Comparison of ENCODE assay signal across 8 mouse cellular contexts in genomic region chr3:103575893-103576641, GRCm38 (mm10). TPM values are rescaled to one million over a fixed set of nuclear protein-coding genes. Genes with fewer than 3 reads are reported as not detected.
DNase-seq lines count a peak whose midpoint lies in the region; ATAC-seq and TF ChIP-seq lines count a peak whose summit lies in the region.

No protein-coding gene starts in this region.

- H3K27me3 ChIP-seq in heart, embryonic 11.5 days (ENCODE audit: control insufficient read depth, insufficient read depth, low read length), result peaks cover 78% of the 10 kb centered on the region
- H3K27me3 ChIP-seq in E14TG2a.4 (ENCODE audit: insufficient read depth, low read length), result peaks cover 89% of the 10 kb centered on the region
- H3K27me3 ChIP-seq in hindbrain, embryonic 10.5 days (ENCODE audit: insufficient read depth, poor library complexity, severe bottlenecking), result peaks cover 81% of the 10 kb centered on the region

- H3K9me3 ChIP-seq in heart, embryonic 11.5 days (replicated peaks; ENCODE audit: control insufficient read depth, low read length), result no peaks in the 10 kb centered on the region
- H3K9me3 ChIP-seq in E14TG2a.4 (ENCODE audit: low read length), result no peaks in the 10 kb centered on the region
- no peaks in the 10 kb centered on the region for H3K9me3 ChIP-seq in hindbrain, embryonic 10.5 days

- peak overlapping the region; percentile 98 for H3K4me2 ChIP-seq in heart, embryonic 11.5 days

- H3K4me3 ChIP-seq in heart, embryonic 11.5 days (ENCODE audit: low read depth, low read length), result peak overlapping the region; percentile 52
- peak overlapping the region; percentile 73 for H3K4me3 ChIP-seq in E14TG2a.4 (replicated peaks; ENCODE audit: low read length)
- peak overlapping the region; percentile 70 for H3K4me3 ChIP-seq in hindbrain, embryonic 10.5 days

- DNase-seq in heart, adult 9 months (ENCODE audit: low spot score in 2 of 2), result no peak
- peak; percentile 62 to 69 for DNase-seq in cerebellum, postnatal 10 days
- DNase-seq in hindbrain, embryonic 10.5 days (ENCODE audit: low spot score), result peak; percentile 64
- DNase-seq in mesoderm, embryonic 11.5 days (ENCODE audit: low read depth, low spot score), result peak; percentile 35
- DNase-seq in spleen, postnatal 36 days (ENCODE audit: low spot score in 2 of 2), result no peak
- DNase-seq in frontal cortex, postnatal 36 days (ENCODE audit: low spot score in 2 of 2), result no peak

- H3K4me1 ChIP-seq in heart, embryonic 11.5 days (ENCODE audit: control insufficient read depth, insufficient read depth, low read length), result peaks cover 12% of the 10 kb centered on the region; the same call in 1 of the 2 replicates
- peaks cover 30% of the 10 kb centered on the region for H3K4me1 ChIP-seq in E14TG2a.4 (replicated peaks; ENCODE audit: low read depth, low read length)
- peaks cover 43% of the 10 kb centered on the region for H3K4me1 ChIP-seq in hindbrain, embryonic 10.5 days (replicated peaks)

- H3K27ac ChIP-seq in heart, embryonic 11.5 days (ENCODE audit: low read depth, low read length), result no peak overlapping the region
- H3K27ac ChIP-seq in hindbrain, embryonic 10.5 days, result peak overlapping the region; percentile 83

- 0 out of 2 replicates have a peak overlapping the region, but pooled peaks have one; percentile 34 for H3K9ac ChIP-seq in heart, embryonic 11.5 days (ENCODE audit: low read depth, low read length)

- 0 out of 2 replicates have a peak, but pooled peaks have one; percentile 35 for ATAC-seq in heart, embryonic 11.5 days (replicated peaks; ENCODE audit: insufficient number of reproducible peaks, low FRiP score, low TSS enrichment)

- no peaks in the 10 kb centered on the region for H3K36me3 ChIP-seq in heart, embryonic 11.5 days (ENCODE audit: control insufficient read depth, insufficient read depth, low read length)
- no peaks in the 10 kb centered on the region for H3K36me3 ChIP-seq in E14TG2a.4 (ENCODE audit: insufficient read depth, low read length)
- no peaks in the 10 kb centered on the region for H3K36me3 ChIP-seq in hindbrain, embryonic 10.5 days

- WGBS in heart, embryonic 11.5 days (ENCODE audit: insufficient replicate concordance), result under 1% methylated on average over 66 of the region's 69 CpGs
- under 1% methylated on average over 69 of the region's 69 CpGs for WGBS in hindbrain, embryonic 10.5 days

- no peak for TF ChIP-seq CTCF in E14TG2a.4 (conservative IDR thresholded peaks at IDR 0.05; ENCODE audit: low read length)

RNA-seq across cellular contexts. Expression of gene Syt6, which starts 1.0 kb away (rescaled TPM):
- polyA plus RNA-seq in heart, embryonic 11.5 days (2014; fragmentation: Nextera tagmentation; extraction: Ambion mirVana), result 0.18 and 0.59 TPM in 2 replicates
- polyA plus RNA-seq in hindbrain, embryonic 10.5 days (2016; fragmentation: Nextera tagmentation; extraction: Ambion mirVana), result 1.5 and 2.0 TPM in 2 replicates

Comparison
In these comparisons a context has a peak if more than half of its experiments do, and no peak if none do; other contexts are left out.
1. DNase-seq: peak in cerebellum, postnatal 10 days (2 of 2), hindbrain, embryonic 10.5 days (single experiment) and mesoderm, embryonic 11.5 days (single experiment); none in heart, adult 9 months (0 of 2), spleen, postnatal 36 days (0 of 2) and frontal cortex, postnatal 36 days (0 of 2).
2. Peak in every context shown above with its lines, with median percentiles within 50 percentile points of each other: H3K4me3 ChIP-seq.